ENCODE assay signal across 31 mouse cellular contexts in the genomic region with DNA sequence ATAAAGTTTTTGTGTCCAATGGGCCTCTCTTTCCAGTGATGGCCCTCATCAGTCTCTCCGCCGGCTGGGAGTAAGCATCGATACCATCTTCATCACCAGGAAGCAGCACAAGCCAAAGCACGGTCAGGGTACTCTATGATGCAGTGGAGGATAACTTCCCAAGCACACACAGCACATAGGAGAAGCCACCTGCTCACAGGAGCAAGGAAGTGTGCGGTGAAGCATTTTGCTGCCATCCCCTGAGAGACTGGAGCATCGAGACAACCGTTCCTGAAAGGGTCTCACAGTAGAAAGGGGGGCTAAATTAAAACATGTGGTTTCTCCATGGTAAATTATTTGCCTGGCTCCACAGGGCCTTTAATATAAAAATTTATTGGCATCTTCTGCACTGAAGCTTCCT.
"Had no signal": no experiment of that assay in that cellular context is flagged by ENCODE, and none has a peak within 500 bp of the region (broad histone marks: within the 10 kb centered on the region; RNA-seq: fewer than 3 reads in every experiment).

No protein-coding gene starts in this region.

- DNase-seq: left cerebral cortex, postnatal 4 days; liver; liver, embryonic 13.5 days; liver, postnatal 0 days; lung, adult 18-20 months; lung, adult 2 months; lung, embryonic 14.5 days; lung, postnatal 10 days; lung, postnatal 14 days; lung, postnatal 36 days; lung, postnatal 4 days; midbrain, embryonic 14.5 days had no signal

- H3K9ac ChIP-seq: limb, embryonic 12.5 days; limb, embryonic 13.5 days; limb, embryonic 15.5 days; liver, embryonic 12.5 days; liver, embryonic 13.5 days; liver, embryonic 14.5 days; liver, embryonic 15.5 days; liver, postnatal 0 days; lung, embryonic 14.5 days; lung, embryonic 15.5 days; midbrain, embryonic 12.5 days; midbrain, embryonic 13.5 days; neural tube, embryonic 12.5 days; neural tube, embryonic 13.5 days had no signal

- H3K4me2 ChIP-seq: limb, embryonic 12.5 days; limb, embryonic 13.5 days; limb, embryonic 15.5 days; liver, embryonic 11.5 days; liver, embryonic 12.5 days; liver, embryonic 13.5 days; liver, embryonic 15.5 days; lung, embryonic 14.5 days; lung, embryonic 15.5 days; midbrain, embryonic 12.5 days; midbrain, embryonic 13.5 days; neural tube, embryonic 12.5 days; neural tube, embryonic 13.5 days had no signal

- ATAC-seq: liver, embryonic 12.5 days; liver, postnatal 0 days; lung, postnatal 0 days; midbrain, embryonic 13.5 days; midbrain, embryonic 16.5 days had no signal

- H3K4me1 ChIP-seq: limb, embryonic 15.5 days; liver, embryonic 12.5 days; liver, embryonic 13.5 days; liver, embryonic 15.5 days; lung, embryonic 15.5 days; megakaryocyte, embryonic 14.5 days; midbrain, embryonic 12.5 days; midbrain, embryonic 13.5 days; neural tube, embryonic 12.5 days had no signal

- H3K36me3 ChIP-seq: limb, embryonic 12.5 days; limb, embryonic 13.5 days; limb, embryonic 15.5 days; liver, embryonic 12.5 days; liver, embryonic 13.5 days; liver, embryonic 15.5 days; lung, embryonic 15.5 days; midbrain, embryonic 10.5 days; midbrain, embryonic 12.5 days; midbrain, embryonic 13.5 days; neural tube, embryonic 12.5 days; neural tube, embryonic 13.5 days had no signal

- H3K9me3 ChIP-seq: limb, embryonic 12.5 days; limb, embryonic 15.5 days; liver, embryonic 12.5 days; liver, embryonic 13.5 days; liver, embryonic 15.5 days; lung, embryonic 15.5 days; midbrain, embryonic 10.5 days; midbrain, embryonic 12.5 days; midbrain, embryonic 13.5 days; neural tube, embryonic 12.5 days; neural tube, embryonic 13.5 days had no signal

- H3K4me3 ChIP-seq: left cerebral cortex, adult 2 months; limb, embryonic 12.5 days; limb, embryonic 13.5 days; limb, embryonic 15.5 days; liver, embryonic 12.5 days; liver, embryonic 13.5 days; liver, embryonic 15.5 days; lung, embryonic 15.5 days; megakaryocyte, embryonic 14.5 days; midbrain, embryonic 10.5 days; midbrain, embryonic 12.5 days; midbrain, embryonic 13.5 days; myocyte; neural tube, embryonic 12.5 days; neural tube, embryonic 13.5 days had no signal

- H3K27ac ChIP-seq: left cerebral cortex, adult 2 months; limb, embryonic 12.5 days; limb, embryonic 13.5 days; limb, embryonic 15.5 days; liver, embryonic 12.5 days; liver, embryonic 13.5 days; liver, embryonic 14.5 days; liver, embryonic 15.5 days; lung, embryonic 15.5 days; macrophage; midbrain, embryonic 10.5 days; midbrain, embryonic 12.5 days; midbrain, embryonic 13.5 days; neural tube, embryonic 12.5 days; neural tube, embryonic 13.5 days had no signal

- H3K27me3 ChIP-seq: limb, embryonic 12.5 days; limb, embryonic 13.5 days; limb, embryonic 15.5 days; liver, embryonic 12.5 days; liver, embryonic 13.5 days; liver, embryonic 15.5 days; lung, embryonic 15.5 days; megakaryocyte, embryonic 14.5 days; midbrain, embryonic 12.5 days; midbrain, embryonic 13.5 days; neural tube, embryonic 13.5 days had no signal
